Mouse (Mus musculus): ENCODE measurements around the gene Slc31a1.

GRCm38 (mm10) chr4:62383207-62383606 is 22.7 kb downstream of the Slc31a1 start:
- no peak for TF ChIP-seq CTCF (IDR thresholded peaks at IDR 0.05; ENCODE audit: control insufficient read depth, insufficient read depth, low read length)
- no peak for TF ChIP-seq POLR2A (IDR thresholded peaks at IDR 0.05; ENCODE audit: borderline replicate concordance, control insufficient read depth, low read depth, low read length)

Data from bone marrow, adult 2 months (tissue).